Mouse (Mus musculus): ENCODE measurements around the gene Adgrf3.

DNA sequence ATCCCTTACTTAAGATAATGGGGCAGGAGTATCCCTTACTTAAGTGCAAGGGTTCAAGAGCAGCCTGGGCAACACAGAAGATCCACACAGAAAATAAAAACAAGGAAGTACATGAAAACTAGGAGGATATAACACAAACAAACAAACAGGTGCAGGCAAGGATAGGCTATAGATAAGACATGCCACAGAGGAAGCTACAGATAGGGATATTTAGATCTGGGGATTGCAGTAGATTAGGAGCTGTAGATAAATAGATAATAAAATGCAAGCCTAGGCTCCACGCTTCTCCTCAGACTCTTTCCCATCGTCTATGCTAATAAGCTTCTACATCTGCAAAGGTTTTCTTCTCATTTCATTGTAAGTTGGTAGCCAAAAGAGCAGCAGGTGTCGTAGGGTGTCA lies 488 bp downstream of the Adgrf3 start:
- TF ChIP-seq TCF12 (IDR thresholded peaks at IDR 0.05; ENCODE audit: insufficient read depth, poor library complexity, severe bottlenecking) = no peak
- no peak for TF ChIP-seq POLR2A (IDR thresholded peaks at IDR 0.05; ENCODE audit: insufficient read length, low read depth)
- TF ChIP-seq E2F4 (IDR thresholded peaks at IDR 0.05; ENCODE audit: insufficient read depth) = no peak
- no peak for TF ChIP-seq USF1 (IDR thresholded peaks at IDR 0.05; ENCODE audit: low read depth)
- no peak for TF ChIP-seq POLR2AphosphoS2 (IDR thresholded peaks at IDR 0.05; ENCODE audit: insufficient read length, low read depth)

All from myocyte (in vitro differentiated cells).